Mouse (Mus musculus): ENCODE measurements at regions not wholly inside any gene's neighbourhood (a gene's known extent, or its start where the extent isn't known, plus 50 kb on each side); places are given as distances from the start of the nearest gene placed in this dataset.

- no peak for ATAC-seq
Measured at GRCm38 (mm10) chr14:72850884-72851283, 141.1 kb upstream of the Fndc3a start.

GRCm38 (mm10) chr14:72848271-72848955, 138.6 kb upstream of the Fndc3a start:
- no peak for ATAC-seq

- no peak for ATAC-seq
Measured at GRCm38 (mm10) chr14:72847466-72847865, 137.7 kb upstream of the Fndc3a start.

- ATAC-seq = no peak
Measured at GRCm38 (mm10) chr14:72845621-72846440, 136.0 kb upstream of the Fndc3a start.

GRCm38 (mm10) chr14:72844753-72845369, 135.1 kb upstream of the Fndc3a start:
- no peak for ATAC-seq

GRCm38 (mm10) chr14:72841753-72842152, 131.9 kb upstream of the Fndc3a start:
- ATAC-seq = no peak

- no peak for ATAC-seq
Measured at GRCm38 (mm10) chr14:72835158-72835557, 125.4 kb upstream of the Fndc3a start.

GRCm38 (mm10) chr14:72829261-72829660, 119.5 kb upstream of the Fndc3a start:
- no peak for ATAC-seq

GRCm38 (mm10) chr14:72825549-72825948, 115.7 kb upstream of the Fndc3a start:
- ATAC-seq = no peak

- ATAC-seq = peak; percentile 80
Measured at GRCm38 (mm10) chr14:72822231-72822615, 112.4 kb upstream of the Fndc3a start.

- peak; percentile 56 for ATAC-seq
Measured at GRCm38 (mm10) chr14:72821517-72822230, 111.9 kb upstream of the Fndc3a start.

GRCm38 (mm10) chr14:72819037-72819436, 109.2 kb upstream of the Fndc3a start:
- no peak for ATAC-seq

GRCm38 (mm10) chr14:72817764-72818163, 108.0 kb upstream of the Fndc3a start:
- no peak for ATAC-seq

GRCm38 (mm10) chr14:72816847-72817246, 107.0 kb upstream of the Fndc3a start:
- no peak for ATAC-seq

- no peak for ATAC-seq
Measured at GRCm38 (mm10) chr14:72809138-72809537, 99.3 kb upstream of the Fndc3a start.

- no peak for ATAC-seq
Measured at GRCm38 (mm10) chr14:72807947-72808346, 98.1 kb upstream of the Fndc3a start.

GRCm38 (mm10) chr14:72807286-72807685, 97.5 kb upstream of the Fndc3a start:
- no peak for ATAC-seq

GRCm38 (mm10) chr14:72806598-72806997, 96.8 kb upstream of the Fndc3a start:
- no peak for ATAC-seq

GRCm38 (mm10) chr14:72803579-72803978, 93.8 kb upstream of the Fndc3a start:
- no peak for ATAC-seq

GRCm38 (mm10) chr14:72790654-72791053, 80.9 kb upstream of the Fndc3a start:
- no peak for ATAC-seq

GRCm38 (mm10) chr14:72786929-72787328, 77.1 kb upstream of the Fndc3a start:
- no peak for ATAC-seq

- no peak for ATAC-seq
Measured at GRCm38 (mm10) chr14:72783248-72783647, 73.4 kb upstream of the Fndc3a start.

GRCm38 (mm10) chr14:72779446-72779845, 69.6 kb upstream of the Fndc3a start:
- no peak for ATAC-seq
